ENCODE assay signal across 36 mouse cellular contexts in genomic region chr5:120473361-120473760, GRCm38 (mm10). TPM values are rescaled to one million over a fixed set of nuclear protein-coding genes. Genes with fewer than 3 reads are reported as not detected.
"Had no signal": no experiment of that assay in that cellular context is flagged by ENCODE, and none has a peak within 500 bp of the region (broad histone marks: within the 10 kb centered on the region; RNA-seq: fewer than 3 reads in every experiment).

No protein-coding gene starts in this region.

- H3K4me3 ChIP-seq: heart, adult 2 months; heart, embryonic 13.5 days; heart, embryonic 15.5 days; hindbrain, embryonic 13.5 days; hindbrain, embryonic 15.5 days; layer of hippocampus, adult 2 months; left cerebral cortex, adult 2 months; limb, embryonic 10.5 days; limb, embryonic 12.5 days had no signal

- H3K27ac ChIP-seq: heart, adult 2 months; heart, embryonic 13.5 days; heart, embryonic 15.5 days; hindbrain, embryonic 13.5 days; hindbrain, embryonic 15.5 days; hindbrain, postnatal 0 days; layer of hippocampus, adult 2 months; left cerebral cortex, adult 2 months; limb, embryonic 10.5 days; limb, embryonic 12.5 days had no signal

- H3K9ac ChIP-seq: heart, embryonic 13.5 days; heart, embryonic 15.5 days; hindbrain, embryonic 13.5 days; hindbrain, embryonic 15.5 days; limb, embryonic 12.5 days had no signal

- H3K9me3 ChIP-seq: heart, embryonic 13.5 days; heart, embryonic 15.5 days; hindbrain, embryonic 13.5 days; hindbrain, embryonic 15.5 days; limb, embryonic 10.5 days; limb, embryonic 12.5 days had no signal

- H3K36me3 ChIP-seq: heart, embryonic 13.5 days; heart, embryonic 15.5 days; hindbrain, embryonic 13.5 days; hindbrain, embryonic 15.5 days; limb, embryonic 10.5 days; limb, embryonic 12.5 days had no signal

- DNase-seq: gastrocnemius, postnatal 14 days; gastrocnemius, postnatal 36 days; heart, adult 2 months; heart, postnatal 14 days; heart, postnatal 36 days; kidney, adult 18-20 months; kidney, adult 8-10 months; kidney, postnatal 10 days; kidney, postnatal 25 days; kidney, postnatal 4 days had no signal

- H3K4me1 ChIP-seq: hindbrain, embryonic 15.5 days had no signal

- ATAC-seq: hindbrain, postnatal 0 days; intestine, embryonic 16.5 days had no signal

RNA-seq across cellular contexts. Expression of gene Sds, which starts 3.0 kb away (rescaled TPM):
- total RNA-seq: gastrocnemius, postnatal 14 days; heart, postnatal 14 days; hematopoietic stem cell, adult 5-6 weeks; hindbrain, postnatal 0 days; layer of hippocampus, postnatal 10 days; left cerebral cortex, postnatal 14 days; left cerebral cortex, postnatal 36 days had no signal
- polyA plus RNA-seq: frontal cortex, adult 2 months; gonadal fat pad, adult 2 months; heart, embryonic 11.5 days; heart, embryonic 13.5 days; heart, embryonic 15.5 days; heart, postnatal 0 days; hindbrain, embryonic 11.5 days; hindbrain, embryonic 13.5 days; hindbrain, embryonic 15.5 days; intestine, embryonic 14.5 days; kidney, embryonic 14.5 days; kidney, embryonic 16.5 days; limb, embryonic 10.5 days; limb, embryonic 12.5 days; liver, embryonic 11.5 days had no signal

RNA-seq across cellular contexts. Expression of gene Lhx5, which starts 41.9 kb away (rescaled TPM):
- total RNA-seq: gastrocnemius, adult 18-20 months; gastrocnemius, adult 8-10 months; gastrocnemius, postnatal 14 days; gastrocnemius, postnatal 36 days; heart, adult 2 months; heart, postnatal 14 days; heart, postnatal 36 days; hematopoietic stem cell, adult 5-6 weeks; layer of hippocampus, postnatal 25 days; left cerebral cortex, adult 2 months; left cerebral cortex, postnatal 36 days had no signal
- polyA plus RNA-seq: gonadal fat pad, adult 2 months; heart, adult 2 months; heart, embryonic 13.5 days; heart, embryonic 15.5 days; heart, postnatal 0 days; intestine, embryonic 14.5 days; intestine, embryonic 16.5 days; kidney, embryonic 14.5 days; kidney, embryonic 16.5 days; limb, embryonic 10.5 days; limb, embryonic 12.5 days had no signal
